Mouse (Mus musculus): Measurements from ENCODE around the gene Napa. TPM values are rescaled to one million over a fixed set of nuclear protein-coding genes. Genes with fewer than 3 reads are reported as not detected.

Gene Napa
- polyA plus RNA-seq, 1 experiment: 256 TPM

GRCm38 (mm10) chr7:16052684-16053083, 45.6 kb upstream of the Napa start:
- Histone ChIP-seq H3K27me3 (ENCODE audit: control insufficient read depth, insufficient read depth, low read length) (no peaks in the 10 kb centered on the region), H3K27ac (ENCODE audit: control insufficient read depth, insufficient read depth, low read length) (peak overlapping the region; percentile 79), H3K4me3 (ENCODE audit: control insufficient read depth, insufficient read depth, low read length) (peak overlapping the region; percentile 59), H3K36me3 (ENCODE audit: control insufficient read depth, insufficient read depth, low read length) (no peaks in the 10 kb centered on the region), H3K4me1 (replicated peaks; ENCODE audit: control insufficient read depth, insufficient read depth, low read length) (peaks cover 23% of the 10 kb centered on the region)
- peak; percentile 62; the same call in 1 of the 2 replicates for TF ChIP-seq CTCF (IDR thresholded peaks at IDR 0.05; ENCODE audit: borderline replicate concordance, control insufficient read depth, extremely low read depth, insufficient read depth, low read length, poor library complexity)
- peak; percentile 45; the same call in 1 of the 2 replicates for TF ChIP-seq POLR2A (IDR thresholded peaks at IDR 0.05; ENCODE audit: control insufficient read depth, extremely low read depth, insufficient read depth, low read length, poor library complexity)
- under 1% methylated on average over 24 of the region's 24 CpGs for WGBS
- peak; percentile 94 for DNase-seq

GRCm38 (mm10) chr7:16053105-16053504, 45.2 kb upstream of the Napa start:
- no peak for TF ChIP-seq CTCF (IDR thresholded peaks at IDR 0.05; ENCODE audit: borderline replicate concordance, control insufficient read depth, extremely low read depth, insufficient read depth, low read length, poor library complexity)
- TF ChIP-seq POLR2A (IDR thresholded peaks at IDR 0.05; ENCODE audit: control insufficient read depth, extremely low read depth, insufficient read depth, low read length, poor library complexity): no peak
- Histone ChIP-seq H3K4me1 (replicated peaks; ENCODE audit: control insufficient read depth, insufficient read depth, low read length) (peaks cover 23% of the 10 kb centered on the region), H3K27ac (ENCODE audit: control insufficient read depth, insufficient read depth, low read length) (no peak overlapping the region), H3K36me3 (ENCODE audit: control insufficient read depth, insufficient read depth, low read length) (no peaks in the 10 kb centered on the region), H3K27me3 (ENCODE audit: control insufficient read depth, insufficient read depth, low read length) (no peaks in the 10 kb centered on the region), H3K4me3 (ENCODE audit: control insufficient read depth, insufficient read depth, low read length) (no peak overlapping the region)
- WGBS: 2% methylated on average over 6 of the region's 6 CpGs
- no peak for DNase-seq

- Histone ChIP-seq H3K4me1 (replicated peaks; ENCODE audit: control insufficient read depth, insufficient read depth, low read length) (peaks cover 17% of the 10 kb centered on the region), H3K27me3 (ENCODE audit: control insufficient read depth, insufficient read depth, low read length) (no peaks in the 10 kb centered on the region), H3K27ac (ENCODE audit: control insufficient read depth, insufficient read depth, low read length) (no peak overlapping the region), H3K36me3 (ENCODE audit: control insufficient read depth, insufficient read depth, low read length) (no peaks in the 10 kb centered on the region), H3K4me3 (ENCODE audit: control insufficient read depth, insufficient read depth, low read length) (no peak overlapping the region)
- TF ChIP-seq CTCF (IDR thresholded peaks at IDR 0.05; ENCODE audit: borderline replicate concordance, control insufficient read depth, extremely low read depth, insufficient read depth, low read length, poor library complexity) (no peak), POLR2A (IDR thresholded peaks at IDR 0.05; ENCODE audit: control insufficient read depth, extremely low read depth, insufficient read depth, low read length, poor library complexity) (no peak)
- 90% methylated on average over 4 of the region's 4 CpGs for WGBS
- DNase-seq: no peak
These were observed 43.3 kb upstream of the Napa start for GRCm38 (mm10) chr7:16054966-16055365.

- peaks cover 17% of the 10 kb centered on the region for H3K4me1 ChIP-seq (replicated peaks; ENCODE audit: control insufficient read depth, insufficient read depth, low read length)
- H3K27ac ChIP-seq (ENCODE audit: control insufficient read depth, insufficient read depth, low read length): no peak overlapping the region
- 47% methylated on average over 6 of the region's 6 CpGs for WGBS
- DNase-seq: no peak
- H3K27me3 ChIP-seq (ENCODE audit: control insufficient read depth, insufficient read depth, low read length): no peaks in the 10 kb centered on the region
- H3K36me3 ChIP-seq (ENCODE audit: control insufficient read depth, insufficient read depth, low read length): no peaks in the 10 kb centered on the region
- TF ChIP-seq POLR2A (IDR thresholded peaks at IDR 0.05; ENCODE audit: control insufficient read depth, extremely low read depth, insufficient read depth, low read length, poor library complexity) (no peak), CTCF (IDR thresholded peaks at IDR 0.05; ENCODE audit: borderline replicate concordance, control insufficient read depth, extremely low read depth, insufficient read depth, low read length, poor library complexity) (no peak)
- no peak overlapping the region for H3K4me3 ChIP-seq (ENCODE audit: control insufficient read depth, insufficient read depth, low read length)
These were observed 42.6 kb upstream of the Napa start for GRCm38 (mm10) chr7:16055665-16056064.

GRCm38 (mm10) chr7:16056459-16057135, 41.7 kb upstream of the Napa start:
- 8% methylated on average over 5 of the region's 5 CpGs for WGBS
- no peak for TF ChIP-seq CTCF (IDR thresholded peaks at IDR 0.05; ENCODE audit: borderline replicate concordance, control insufficient read depth, extremely low read depth, insufficient read depth, low read length, poor library complexity)
- no peak for TF ChIP-seq POLR2A (IDR thresholded peaks at IDR 0.05; ENCODE audit: control insufficient read depth, extremely low read depth, insufficient read depth, low read length, poor library complexity)
- no peaks in the 10 kb centered on the region for H3K27me3 ChIP-seq (ENCODE audit: control insufficient read depth, insufficient read depth, low read length)
- no peak for DNase-seq
- H3K36me3 ChIP-seq (ENCODE audit: control insufficient read depth, insufficient read depth, low read length): no peaks in the 10 kb centered on the region
- peaks cover 17% of the 10 kb centered on the region for H3K4me1 ChIP-seq (replicated peaks; ENCODE audit: control insufficient read depth, insufficient read depth, low read length)
- H3K4me3 ChIP-seq (ENCODE audit: control insufficient read depth, insufficient read depth, low read length): no peak overlapping the region
- H3K27ac ChIP-seq (ENCODE audit: control insufficient read depth, insufficient read depth, low read length): peak overlapping the region; percentile 36; the same call in 1 of the 2 replicates

- 6% methylated on average over 2 of the region's 2 CpGs for WGBS
- Histone ChIP-seq H3K36me3 (ENCODE audit: control insufficient read depth, insufficient read depth, low read length) (no peaks in the 10 kb centered on the region), H3K27ac (ENCODE audit: control insufficient read depth, insufficient read depth, low read length) (peak overlapping the region; percentile 36; the same call in 1 of the 2 replicates), H3K27me3 (ENCODE audit: control insufficient read depth, insufficient read depth, low read length) (no peaks in the 10 kb centered on the region), H3K4me1 (replicated peaks; ENCODE audit: control insufficient read depth, insufficient read depth, low read length) (peaks cover 13% of the 10 kb centered on the region), H3K4me3 (ENCODE audit: control insufficient read depth, insufficient read depth, low read length) (no peak overlapping the region)
- TF ChIP-seq POLR2A (IDR thresholded peaks at IDR 0.05; ENCODE audit: control insufficient read depth, extremely low read depth, insufficient read depth, low read length, poor library complexity): no peak
- no peak for TF ChIP-seq CTCF (IDR thresholded peaks at IDR 0.05; ENCODE audit: borderline replicate concordance, control insufficient read depth, extremely low read depth, insufficient read depth, low read length, poor library complexity)
- no peak for DNase-seq
These were observed 41.1 kb upstream of the Napa start for GRCm38 (mm10) chr7:16057136-16057534.

All from thymus, adult 2 months (tissue).